Mouse (Mus musculus) hindbrain, embryonic 11.5 days (tissue): ENCODE results near the gene Gm21488. TPM values are rescaled to one million over a fixed set of nuclear protein-coding genes. Genes with fewer than 3 reads are reported as not detected.
"Not testable (repeated sequence)": the region's sequence is repeated elsewhere in the genome, so short reads cannot be mapped to it uniquely, and the experiment has no call there.

Experiments used
- ATAC-seq: fragments of 200-750 bp; cut with Nextera tagmentation; 2 replicates; pipeline ENCODE4 v1.8.0; 2017; ENCODE audit warnings: mild to moderate bottlenecking, moderate TSS enrichment, moderate library complexity; ENCODE audit not compliant: low FRiP score
- DNase-seq: peaks from one replicate; pipeline ENCODE4 v3.0.0-alpha.2; 2015; ENCODE audit warnings: low spot score
- H3K27ac ChIP-seq: fragments of 300-500 bp; sonication (generic); 2 replicates; pipeline ENCODE4 v1.5.1; 2014; ENCODE audit warnings: mild to moderate bottlenecking, low read depth, low read length
- H3K27me3 ChIP-seq: fragments of 300-500 bp; sonication (generic); 2 replicates; pipeline ENCODE4 v1.6.1; 2014; ENCODE audit warnings: mild to moderate bottlenecking, low read length, moderate library complexity, mixed read lengths; ENCODE audit not compliant: control insufficient read depth, insufficient read depth
- H3K36me3 ChIP-seq: fragments of 300-500 bp; sonication (generic); 2 replicates; pipeline ENCODE4 v1.6.1; 2014; ENCODE audit warnings: mild to moderate bottlenecking, low read length, moderate library complexity, mixed read lengths; ENCODE audit not compliant: control insufficient read depth, insufficient read depth
- H3K4me1 ChIP-seq: fragments of 300-500 bp; sonication (generic); replicated peaks from 2 replicates; pipeline ENCODE4 v1.6.1; 2014; ENCODE audit warnings: low read length, mixed read lengths; ENCODE audit not compliant: control insufficient read depth, insufficient read depth
- H3K4me2 ChIP-seq: fragments of 300-500 bp; sonication (generic); replicated peaks from 2 replicates; pipeline ENCODE4 v1.6.1; 2014; ENCODE audit warnings: mild to moderate bottlenecking, low read depth, low read length
- H3K4me3 ChIP-seq: fragments of 300-500 bp; sonication (generic); 2 replicates; pipeline ENCODE4 v1.5.1; 2014; ENCODE audit warnings: low read depth, low read length
- H3K9ac ChIP-seq: fragments of 300-500 bp; sonication (generic); 2 replicates; pipeline ENCODE4 v1.6.1; 2014; ENCODE audit warnings: low read depth, low read length
- H3K9me3 ChIP-seq: fragments of 300-500 bp; sonication (generic); 2 replicates; pipeline ENCODE4 v1.6.1; 2016; ENCODE audit warnings: low read length; ENCODE audit not compliant: control insufficient read depth
- WGBS: fragments of 180-500 bp; shearing (Covaris S2); extraction: QIAGEN DNeasy Blood & Tissue Kit; methylation state at CpG from one replicate; pipeline ENCODE4 v1.1.7; 2014; 5-methylcytosine and 5-hydroxymethylcytosine counted together
- polyA plus RNA-seq: library from polyadenylated mRNA; unstranded; fragments of >200 nt; fragmentation: Nextera tagmentation; extraction: Ambion mirVana; gene quantifications from 2 replicates; pipeline ENCODE4 v1.2.1, GENCODE M21; 2014

The Gm21488 gene
- polyA plus RNA-seq = not detected in 2 replicates

DNA sequence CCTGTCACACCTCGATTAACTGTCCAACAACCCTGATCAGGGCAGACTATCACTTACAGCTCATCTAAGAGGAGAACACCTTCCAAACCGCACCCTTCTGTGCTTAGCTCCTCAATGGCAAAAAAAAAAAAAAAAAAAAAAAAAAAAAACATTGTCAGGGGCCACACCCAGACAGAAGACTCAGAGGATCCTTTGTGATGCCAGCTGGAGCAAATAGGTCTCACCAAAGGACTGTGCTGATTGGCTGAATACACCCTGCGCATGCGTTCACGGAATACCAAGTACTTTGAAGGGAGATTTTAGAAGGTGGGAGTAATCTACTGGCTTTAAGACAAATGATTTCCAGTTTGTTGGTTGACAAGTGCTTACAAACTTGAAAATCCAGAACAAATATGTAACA is at the start of gene Gm21488:
Gene Gm21488, minus strand, starts transcription at position 101 of the 400 bp plus-strand sequence.
- not testable (repeated sequence) for ATAC-seq, H3K36me3 ChIP-seq, H3K4me1 ChIP-seq, DNase-seq, H3K9me3 ChIP-seq, H3K9ac ChIP-seq, H3K27me3 ChIP-seq, H3K4me2 ChIP-seq, H3K27ac ChIP-seq, H3K4me3 ChIP-seq
- no CpG with 5 or more reads among the region's 5 CpGs for WGBS
